ENCODE assay signal across 8 mouse cellular contexts in genomic region chr1:39698456-39698855, GRCm38 (mm10). TPM values are rescaled to one million over a fixed set of nuclear protein-coding genes. Genes with fewer than 3 reads are reported as not detected.
DNase-seq lines count a peak whose midpoint lies in the region.
"Had no signal": no experiment of that assay in that cellular context is flagged by ENCODE, and none has a peak within 500 bp of the region (broad histone marks: within the 10 kb centered on the region; RNA-seq: fewer than 3 reads in every experiment).

No protein-coding gene starts in this region.

- intact Hi-C loops in heart, postnatal 14 days (cut with DNase I) = no loop called here

- DNase-seq in layer of hippocampus, adult 9-11 months = peak; percentile 32
- no peak for DNase-seq in layer of hippocampus, postnatal 10 days (ENCODE audit: low spot score in 2 of 2)
- DNase-seq in adrenal gland, postnatal 36 days = peak; percentile 66 to 71
- peak; percentile 36 to 43 for DNase-seq in heart, postnatal 14 days
- peak; percentile 74 for DNase-seq in lung, postnatal 10 days
- no peak for DNase-seq in left cerebral cortex, adult 18-20 months (ENCODE audit: low spot score in 2 of 2)
- DNase-seq in layer of hippocampus, adult 9-10 months (ENCODE audit: low spot score) = no peak
- DNase-seq: thymus, postnatal 14 days had no signal

RNA-seq across cellular contexts. Expression of gene Rfx8, which starts 22.3 kb away (rescaled TPM):
- under 1 TPM in 1 of 2 experiments, not detected in 1; 0.31 TPM for total RNA-seq in layer of hippocampus, postnatal 10 days (2021)
- total RNA-seq in adrenal gland, postnatal 36 days (2021) = under 1 TPM in 1 of 2 experiments, not detected in 1; 0.20 TPM
- total RNA-seq in heart, postnatal 14 days (2021) = under 1 TPM; 0.32 to 0.36 TPM
- total RNA-seq in left cerebral cortex, adult 18-20 months (2021) = under 1 TPM in 1 of 2 experiments, not detected in 1; 0.16 TPM

RNA-seq across cellular contexts. Expression of gene Creg2, which starts 47.2 kb away (rescaled TPM):
- total RNA-seq in layer of hippocampus, postnatal 10 days (2021) = 10 to 100 TPM; 51.6 to 54.2 TPM
- under 1 TPM; 0.13 to 0.23 TPM for total RNA-seq in adrenal gland, postnatal 36 days (2021)
- not detected for total RNA-seq in heart, postnatal 14 days (2021)
- total RNA-seq in left cerebral cortex, adult 18-20 months (2021) = 10 to 100 TPM; 87.9 to 90.6 TPM

Comparison
In these comparisons a context has a peak if more than half of its experiments do, and no peak if none do; other contexts are left out.
1. DNase-seq: peak in layer of hippocampus, adult 9-11 months (single experiment), adrenal gland, postnatal 36 days (2 of 2), heart, postnatal 14 days (2 of 2) and lung, postnatal 10 days (single experiment); none in layer of hippocampus, postnatal 10 days (0 of 2), left cerebral cortex, adult 18-20 months (0 of 2) and layer of hippocampus, adult 9-10 months (single experiment).
2. RNA of gene Creg2, which starts 47.2 kb away (total RNA-seq): 87.9 to 90.6 TPM in left cerebral cortex, adult 18-20 months and 51.6 to 54.2 TPM in layer of hippocampus, postnatal 10 days; 0.13 to 0.23 TPM in adrenal gland, postnatal 36 days and not detected in heart, postnatal 14 days; every median in the first group is over 10 times any median in the second.